22 mouse cellular contexts compared by ENCODE assay signal in the genomic region with DNA sequence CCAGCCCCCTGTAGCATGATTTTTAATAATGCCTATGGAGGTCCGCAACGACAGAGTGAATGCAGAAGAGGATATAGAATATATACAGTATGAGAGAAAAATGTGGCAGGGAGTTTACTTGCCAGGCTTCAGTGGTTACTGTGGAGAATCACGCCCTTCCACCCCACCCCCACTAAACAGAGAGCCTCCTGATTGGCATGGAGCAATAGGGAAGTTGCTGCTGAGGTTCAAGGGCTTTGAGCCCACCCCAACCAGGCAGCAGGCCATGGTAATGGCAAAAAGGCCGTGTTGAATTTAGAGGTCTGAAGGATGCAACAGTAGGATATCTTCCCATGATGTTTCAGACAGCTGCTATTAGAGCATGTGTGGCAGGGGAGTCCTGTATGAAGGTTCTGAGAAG. TPM values are rescaled to one million over a fixed set of nuclear protein-coding genes. Genes with fewer than 3 reads are reported as not detected.
"Had no signal": no experiment of that assay in that cellular context is flagged by ENCODE, and none has a peak within 500 bp of the region (broad histone marks: within the 10 kb centered on the region; RNA-seq: fewer than 3 reads in every experiment).

No protein-coding gene starts in this region.

- H3K4me2 ChIP-seq: lung, embryonic 14.5 days; midbrain, embryonic 12.5 days; neural tube, embryonic 12.5 days had no signal

- H3K36me3 ChIP-seq: midbrain, embryonic 10.5 days; midbrain, embryonic 12.5 days; neural tube, embryonic 12.5 days had no signal

- ATAC-seq: midbrain, embryonic 16.5 days had no signal

- H3K9me3 ChIP-seq: midbrain, embryonic 10.5 days; midbrain, embryonic 12.5 days; neural tube, embryonic 12.5 days had no signal

- H3K27ac ChIP-seq: midbrain, embryonic 10.5 days; midbrain, embryonic 12.5 days; neural tube, embryonic 12.5 days had no signal

- H3K4me3 ChIP-seq: midbrain, embryonic 10.5 days; midbrain, embryonic 12.5 days; myocyte; neural tube, embryonic 12.5 days had no signal

- DNase-seq: lung, adult 18-20 months; lung, embryonic 14.5 days; lung, postnatal 10 days; lung, postnatal 4 days; midbrain, embryonic 14.5 days; right cerebral cortex, postnatal 14 days; spleen, adult 18-20 months; thymus, adult 18-20 months; thymus, postnatal 14 days; thymus, postnatal 36 days had no signal

- H3K9ac ChIP-seq: lung, embryonic 14.5 days; midbrain, embryonic 12.5 days; neural tube, embryonic 12.5 days had no signal

- H3K4me1 ChIP-seq: midbrain, embryonic 12.5 days; neural tube, embryonic 12.5 days had no signal

- H3K27me3 ChIP-seq: midbrain, embryonic 12.5 days; neural tube, embryonic 12.5 days had no signal

RNA-seq across cellular contexts. Expression of gene Map6d1, which starts 30.2 kb away (rescaled TPM):
- total RNA-seq: megakaryocyte-erythroid progenitor cell, adult 5-6 weeks; neutrophil, adult 5-6 weeks had no signal

RNA-seq across cellular contexts. Expression of gene Cyp2ab1, which starts 53.9 kb away (rescaled TPM):
- total RNA-seq: megakaryocyte-erythroid progenitor cell, adult 5-6 weeks had no signal
- polyA plus RNA-seq: liver, embryonic 16.5 days; lung, embryonic 14.5 days; lung, embryonic 16.5 days; midbrain, embryonic 10.5 days; midbrain, embryonic 12.5 days; midbrain, embryonic 14.5 days; midbrain, embryonic 16.5 days; neural tube, embryonic 12.5 days; neural tube, embryonic 14.5 days; stomach, embryonic 14.5 days; stomach, embryonic 16.5 days had no signal
